ENCODE assay signal across 7 mouse cellular contexts in genomic region chr17:70834430-70834965, GRCm38 (mm10). TPM values are rescaled to one million over a fixed set of nuclear protein-coding genes. Genes with fewer than 3 reads are reported as not detected.
A peak's percentile ranks its signal among the peaks of the same experiment; 100 is the strongest.
DNase-seq lines count a peak whose midpoint lies in the region; ATAC-seq and TF ChIP-seq lines count a peak whose summit lies in the region.

No protein-coding gene starts in this region.

- peak overlapping the region; percentile 94 for H3K4me2 ChIP-seq in heart, embryonic 11.5 days
- peak overlapping the region; percentile 85 for H3K4me2 ChIP-seq in kidney, embryonic 14.5 days (replicated peaks; ENCODE audit: low read depth, low read length)

- 0 out of 2 replicates have a peak, but pooled peaks cover 2% of the 10 kb centered on the region for H3K36me3 ChIP-seq in heart, embryonic 11.5 days (ENCODE audit: control insufficient read depth, insufficient read depth, low read length)
- peaks cover 3% of the 10 kb centered on the region; the same call in 1 of the 2 replicates for H3K36me3 ChIP-seq in kidney, embryonic 14.5 days (ENCODE audit: control insufficient read depth, insufficient read depth, low read length)

- peak overlapping the region; percentile 67 for H3K9ac ChIP-seq in heart, embryonic 11.5 days (ENCODE audit: low read depth, low read length)
- H3K9ac ChIP-seq in kidney, embryonic 14.5 days (ENCODE audit: low read depth, low read length) = peak overlapping the region; percentile 47

- no peak for TF ChIP-seq POLR2A in brain, embryonic 14.5 days (IDR thresholded peaks at IDR 0.05; ENCODE audit: borderline replicate concordance, extremely low read depth, insufficient read depth, insufficient read length, poor library complexity, severe bottlenecking)

- H3K27ac ChIP-seq in heart, embryonic 11.5 days (ENCODE audit: low read depth, low read length) = no peak overlapping the region
- 0 out of 2 replicates have a peak overlapping the region, but pooled peaks have one; percentile 19 for H3K27ac ChIP-seq in kidney, embryonic 14.5 days (ENCODE audit: low read depth, low read length)

- no peaks in the 10 kb centered on the region for H3K9me3 ChIP-seq in heart, embryonic 11.5 days (replicated peaks; ENCODE audit: control insufficient read depth, low read length)
- H3K9me3 ChIP-seq in kidney, embryonic 14.5 days (ENCODE audit: control insufficient read depth, low read length) = no peaks in the 10 kb centered on the region

- no peak for TF ChIP-seq CTCF in brain, embryonic 14.5 days (IDR thresholded peaks at IDR 0.05; ENCODE audit: borderline replicate concordance, extremely low read depth, insufficient read depth, insufficient read length)

- H3K27me3 ChIP-seq in heart, embryonic 11.5 days (ENCODE audit: control insufficient read depth, insufficient read depth, low read length) = no peaks in the 10 kb centered on the region
- no peaks in the 10 kb centered on the region for H3K27me3 ChIP-seq in kidney, embryonic 14.5 days (ENCODE audit: control insufficient read depth, insufficient read depth, low read length)

- WGBS in heart, embryonic 11.5 days (ENCODE audit: insufficient replicate concordance) = under 1% methylated on average over 29 of the region's 29 CpGs
- under 1% methylated on average over 29 of the region's 29 CpGs for WGBS in kidney, embryonic 14.5 days

- DNase-seq in Muller cell, postnatal 12 days (ENCODE audit: inconsistent ontology term) = peak; percentile 65
- DNase-seq in brain, embryonic 14.5 days (ENCODE audit: low read depth) = peak; percentile 77
- peak; percentile 19 for DNase-seq in lung, postnatal 36 days
- peak; percentile 60 for DNase-seq in testis, postnatal 10 days (ENCODE audit: low spot score)
- DNase-seq in c-Kit-positive CD71-positive TER-119-positive erythroid progenitor cells, embryonic 14.5 days (ENCODE audit: low spot score) = no peak

- no peaks in the 10 kb centered on the region for H3K4me1 ChIP-seq in heart, embryonic 11.5 days (ENCODE audit: control insufficient read depth, insufficient read depth, low read length)
- H3K4me1 ChIP-seq in kidney, embryonic 14.5 days (ENCODE audit: control insufficient read depth, insufficient read depth, low read length) = no peaks in the 10 kb centered on the region

- ATAC-seq in heart, embryonic 11.5 days (replicated peaks; ENCODE audit: insufficient number of reproducible peaks, low FRiP score, low TSS enrichment) = no peak
- ATAC-seq in kidney, embryonic 14.5 days (ENCODE audit: low FRiP score, low TSS enrichment) = peak; percentile 50; the same call in 1 of the 2 replicates

- peak overlapping the region; percentile 52 for H3K4me3 ChIP-seq in heart, embryonic 11.5 days (ENCODE audit: low read depth, low read length)
- peak overlapping the region; percentile 39 for H3K4me3 ChIP-seq in kidney, embryonic 14.5 days (ENCODE audit: low read length)

RNA-seq across cellular contexts. Expression of gene Tgif1, which starts 18.8 kb away (rescaled TPM):
- polyA plus RNA-seq in brain, embryonic 14.5 days (2012; rRNA removed) = 17.2 and 19.2 TPM in 2 replicates
- polyA plus RNA-seq in heart, embryonic 11.5 days (2014; fragmentation: Nextera tagmentation; extraction: Ambion mirVana) = 27.1 and 31.5 TPM in 2 replicates
- 82.8 and 88.6 TPM in 2 replicates for polyA plus RNA-seq in kidney, embryonic 14.5 days (2014; fragmentation: Nextera tagmentation; extraction: Ambion mirVana)
